Mouse (Mus musculus): ENCODE results near the gene Fam227b. TPM values are rescaled to one million over a fixed set of nuclear protein-coding genes. Genes with fewer than 3 reads are reported as not detected.

Gene Fam227b
- total RNA-seq, 2 experiments from 2014 or later, result not detected

- no peak for DNase-seq
These were observed 90.6 kb downstream of the Fam227b start for GRCm38 (mm10) chr2:126061037-126061773.

GRCm38 (mm10) chr2:126060595-126060994 lies 91.2 kb downstream of the Fam227b start:
- DNase-seq, result no peak

GRCm38 (mm10) chr2:126053657-126054056 lies 98.1 kb downstream of the Fam227b start:
- DNase-seq, result no peak

GRCm38 (mm10) chr2:126052749-126053557 lies 98.9 kb downstream of the Fam227b start:
- no peak for DNase-seq

- no peak for DNase-seq
These were observed 106.2 kb downstream of the Fam227b start for GRCm38 (mm10) chr2:126045621-126046020.

- no peak for DNase-seq
These were observed 109.1 kb downstream of the Fam227b start for GRCm38 (mm10) chr2:126042674-126043073.

GRCm38 (mm10) chr2:126041237-126041636 lies 110.6 kb downstream of the Fam227b start:
- no peak for DNase-seq

- no peak for DNase-seq
These were observed 111.2 kb downstream of the Fam227b start for GRCm38 (mm10) chr2:126040651-126041050.

- DNase-seq, result no peak
These were observed 112.4 kb downstream of the Fam227b start for GRCm38 (mm10) chr2:126039414-126039891.

GRCm38 (mm10) chr2:126038221-126039000 lies 113.4 kb downstream of the Fam227b start:
- no peak for DNase-seq

GRCm38 (mm10) chr2:126036121-126036520 lies 115.7 kb downstream of the Fam227b start:
- no peak for DNase-seq

- no peak for DNase-seq
These were observed 116.6 kb downstream of the Fam227b start for GRCm38 (mm10) chr2:126035013-126035770.

GRCm38 (mm10) chr2:126034379-126035005 lies 117.3 kb downstream of the Fam227b start, which contains the start of gene Fgf7:
Fgf7 (plus strand) TSS chr2:126034658.
- DNase-seq, result peak; percentile 25

GRCm38 (mm10) chr2:126033114-126033972 lies 118.5 kb downstream of the Fam227b start:
- DNase-seq, result peak; percentile 40

GRCm38 (mm10) chr2:126031186-126031900 lies 120.5 kb downstream of the Fam227b start:
- DNase-seq, result no peak

GRCm38 (mm10) chr2:126015763-126016473 lies 135.9 kb downstream of the Fam227b start:
- no peak for DNase-seq

- DNase-seq, result no peak
These were observed 136.7 kb downstream of the Fam227b start for GRCm38 (mm10) chr2:126014989-126015710.

- DNase-seq, result no peak
These were observed 145.1 kb downstream of the Fam227b start for GRCm38 (mm10) chr2:126006742-126007141.

All from adrenal gland, postnatal 10 days (tissue).